Mouse (Mus musculus) cerebellum, adult 2 months (tissue): Measurements from ENCODE around the gene Fam129a.

Experiments used
- CTCF ChIP-seq: fragments of 200-500 bp; IDR thresholded peaks from 2 replicates; pipeline ENCODE4 v1.5.1; 2011; ENCODE audit warnings: low read depth, mild to moderate bottlenecking, control low read depth, low read length, moderate library complexity, borderline replicate concordance; ENCODE audit not compliant: insufficient read depth
- POLR2A ChIP-seq: fragments of 200-500 bp; IDR thresholded peaks from 2 replicates; pipeline ENCODE4 v1.6.1; 2011; ENCODE audit warnings: low read length, control low read depth, borderline replicate concordance; ENCODE audit not compliant: insufficient read depth

DNA sequence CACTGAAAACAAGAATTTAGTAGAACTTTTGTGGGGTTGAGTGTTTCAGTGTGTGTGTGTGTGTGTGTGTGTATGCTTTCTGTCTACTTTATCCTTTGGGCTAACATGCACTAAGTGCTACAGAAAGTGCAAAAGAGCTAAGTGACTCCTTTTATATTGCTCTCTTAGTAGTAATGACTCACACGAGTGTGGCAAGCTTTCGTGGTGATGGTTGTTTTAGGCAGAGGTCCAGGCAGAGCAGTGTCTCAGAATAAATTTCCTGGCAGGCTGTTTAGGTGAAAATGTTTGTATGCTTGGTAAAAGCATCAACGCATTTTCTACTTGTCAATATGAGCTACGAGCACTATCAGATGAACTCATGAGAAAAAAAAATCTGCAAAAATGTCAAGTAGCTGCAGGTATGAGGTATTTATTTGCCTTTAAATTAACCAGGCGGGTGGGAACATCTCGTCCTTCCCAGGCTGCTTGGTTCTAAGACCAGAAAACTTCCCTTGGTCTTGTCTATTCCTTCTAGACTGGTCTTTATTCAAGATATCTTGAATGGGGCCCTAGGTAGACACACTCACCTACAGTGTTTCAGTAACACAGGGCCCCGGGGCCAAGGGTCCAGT, 119.7 kb downstream of the Fam129a start:
- TF ChIP-seq CTCF (no peak), POLR2A (no peak)
